Mouse (Mus musculus) midbrain, embryonic 12.5 days (tissue): ENCODE measurements around the gene Grid1. TPM values are rescaled to one million over a fixed set of nuclear protein-coding genes. Genes with fewer than 3 reads are reported as not detected.
A peak's percentile ranks its signal among the peaks of the same experiment; 100 is the strongest.

ENCODE experiments used
- ATAC-seq: fragments of 200-750 bp; cut with Nextera tagmentation; 2 replicates; pipeline ENCODE4 v1.8.0; 2017; ENCODE audit warnings: low read depth, moderate TSS enrichment, moderate library complexity; ENCODE audit not compliant: low FRiP score
- H3K27ac ChIP-seq: fragments of 300-500 bp; sonication (generic); replicated peaks from 2 replicates; pipeline ENCODE4 v1.5.1; 2016; ENCODE audit warnings: mild to moderate bottlenecking
- H3K27me3 ChIP-seq: fragments of 300-500 bp; sonication (generic); 2 replicates; pipeline ENCODE4 v1.6.1; 2016; ENCODE audit warnings: mild to moderate bottlenecking
- H3K36me3 ChIP-seq: fragments of 300-500 bp; sonication (generic); 2 replicates; pipeline ENCODE4 v1.6.1; 2016
- H3K4me1 ChIP-seq: fragments of 300-500 bp; sonication (generic); 2 replicates; pipeline ENCODE4 v1.6.1; 2016
- H3K4me2 ChIP-seq: fragments of 300-500 bp; sonication (generic); replicated peaks from 2 replicates; pipeline ENCODE4 v1.6.1; 2016; ENCODE audit warnings: mild to moderate bottlenecking, moderate library complexity
- H3K4me3 ChIP-seq: fragments of 300-500 bp; sonication (generic); 2 replicates; pipeline ENCODE4 v1.5.1; 2016; ENCODE audit warnings: mild to moderate bottlenecking
- H3K9ac ChIP-seq: fragments of 300-500 bp; sonication (generic); replicated peaks from 2 replicates; pipeline ENCODE4 v1.6.1; 2016; ENCODE audit warnings: mild to moderate bottlenecking, moderate library complexity
- H3K9me3 ChIP-seq: fragments of 300-500 bp; sonication (generic); 2 replicates; pipeline ENCODE4 v1.6.1; 2016; ENCODE audit warnings: mild to moderate bottlenecking
- whole genome bisulfite sequencing: fragments of 180-500 bp; shearing (Covaris S2); methylation state at CpG from one replicate; pipeline ENCODE4 v1.1.7; 2016; 5-methylcytosine and 5-hydroxymethylcytosine counted together
- polyA plus RNA-seq: library from polyadenylated mRNA; unstranded; fragments of >200 nt; fragmentation: Nextera tagmentation; extraction: Ambion mirVana; gene quantifications from 2 replicates; pipeline ENCODE4 v1.2.1, GENCODE M21; 2016

Grid1 gene
- polyA plus RNA-seq, 1 experiment from 2014 or later: 1.3 TPM

GRCm38 (mm10) chr14:35139824-35140223 is 319.9 kb downstream of the Grid1 start:
- no peaks in the 10 kb centered on the region for H3K36me3 ChIP-seq
- H3K4me2 ChIP-seq: no peak overlapping the region
- whole genome bisulfite sequencing: 70% methylated on average over 7 of the region's 7 CpGs
- no peak for ATAC-seq
- H3K4me3 ChIP-seq: no peak overlapping the region
- no peak overlapping the region for H3K27ac ChIP-seq
- H3K9ac ChIP-seq: no peak overlapping the region
- no peaks in the 10 kb centered on the region for H3K4me1 ChIP-seq
- H3K9me3 ChIP-seq: no peaks in the 10 kb centered on the region
- H3K27me3 ChIP-seq: no peaks in the 10 kb centered on the region

- Histone ChIP-seq H3K4me3 (no peak overlapping the region), H3K27me3 (no peaks in the 10 kb centered on the region), H3K9ac (no peak overlapping the region), H3K4me1 (no peaks in the 10 kb centered on the region), H3K36me3 (no peaks in the 10 kb centered on the region), H3K4me2 (no peak overlapping the region), H3K9me3 (no peaks in the 10 kb centered on the region), H3K27ac (no peak overlapping the region)
- no peak for ATAC-seq
- WGBS: 87% methylated on average over 3 of the region's 3 CpGs
Measured at GRCm38 (mm10) chr14:35152450-35152849, 332.5 kb downstream of the Grid1 start.

GRCm38 (mm10) chr14:35153701-35154277 is 333.9 kb downstream of the Grid1 start:
- Histone ChIP-seq H3K27me3 (no peaks in the 10 kb centered on the region), H3K9ac (no peak overlapping the region), H3K36me3 (no peaks in the 10 kb centered on the region), H3K9me3 (no peaks in the 10 kb centered on the region), H3K4me3 (no peak overlapping the region), H3K27ac (no peak overlapping the region), H3K4me1 (no peaks in the 10 kb centered on the region), H3K4me2 (no peak overlapping the region)
- ATAC-seq: no peak
- 75% methylated on average over 3 of the region's 3 CpGs for WGBS

GRCm38 (mm10) chr14:35154364-35154763 is 334.5 kb downstream of the Grid1 start:
- H3K27ac ChIP-seq: no peak overlapping the region
- no peak overlapping the region for H3K4me3 ChIP-seq
- no peak overlapping the region for H3K9ac ChIP-seq
- no peaks in the 10 kb centered on the region for H3K9me3 ChIP-seq
- no peak overlapping the region for H3K4me2 ChIP-seq
- no peaks in the 10 kb centered on the region for H3K27me3 ChIP-seq
- H3K4me1 ChIP-seq: no peaks in the 10 kb centered on the region
- no peaks in the 10 kb centered on the region for H3K36me3 ChIP-seq
- ATAC-seq: no peak
- 67% methylated on average over 3 of the region's 3 CpGs for WGBS

- no peaks in the 10 kb centered on the region for H3K9me3 ChIP-seq
- H3K36me3 ChIP-seq: no peaks in the 10 kb centered on the region
- 80% methylated on average over 7 of the region's 7 CpGs for WGBS
- H3K4me1 ChIP-seq: no peaks in the 10 kb centered on the region
- no peak overlapping the region for H3K4me2 ChIP-seq
- no peak overlapping the region for H3K4me3 ChIP-seq
- H3K27ac ChIP-seq: no peak overlapping the region
- H3K27me3 ChIP-seq: no peaks in the 10 kb centered on the region
- no peak overlapping the region for H3K9ac ChIP-seq
- ATAC-seq: peak; percentile 44
Measured at GRCm38 (mm10) chr14:35157069-35157655, 337.3 kb downstream of the Grid1 start.

- Histone ChIP-seq H3K27me3 (no peaks in the 10 kb centered on the region), H3K36me3 (no peaks in the 10 kb centered on the region), H3K4me3 (no peak overlapping the region), H3K4me1 (no peaks in the 10 kb centered on the region), H3K27ac (no peak overlapping the region), H3K4me2 (no peak overlapping the region), H3K9ac (no peak overlapping the region), H3K9me3 (no peaks in the 10 kb centered on the region)
- no peak for ATAC-seq
- 86% methylated on average over 2 of the region's 2 CpGs for WGBS
Measured at GRCm38 (mm10) chr14:35159296-35159695, 339.4 kb downstream of the Grid1 start.

GRCm38 (mm10) chr14:35167451-35167850 is 347.5 kb downstream of the Grid1 start:
- Histone ChIP-seq H3K9ac (no peak overlapping the region), H3K4me3 (no peak overlapping the region), H3K27ac (no peak overlapping the region), H3K4me2 (no peak overlapping the region), H3K4me1 (no peaks in the 10 kb centered on the region), H3K27me3 (no peaks in the 10 kb centered on the region), H3K36me3 (no peaks in the 10 kb centered on the region), H3K9me3 (no peaks in the 10 kb centered on the region)
- WGBS: 78% methylated on average over 2 of the region's 2 CpGs
- no peak for ATAC-seq

GRCm38 (mm10) chr14:35173861-35174260 is 354.0 kb downstream of the Grid1 start:
- H3K4me3 ChIP-seq: no peak overlapping the region
- no peak overlapping the region for H3K27ac ChIP-seq
- no peak overlapping the region for H3K4me2 ChIP-seq
- WGBS: 80% methylated on average over 1 of the region's 1 CpGs
- no peaks in the 10 kb centered on the region; the same call in 1 of the 2 replicates for H3K27me3 ChIP-seq
- no peaks in the 10 kb centered on the region for H3K36me3 ChIP-seq
- H3K9ac ChIP-seq: no peak overlapping the region
- no peaks in the 10 kb centered on the region for H3K4me1 ChIP-seq
- H3K9me3 ChIP-seq: no peaks in the 10 kb centered on the region
- ATAC-seq: no peak

GRCm38 (mm10) chr14:35176021-35176420 is 356.1 kb downstream of the Grid1 start:
- Histone ChIP-seq H3K36me3 (no peaks in the 10 kb centered on the region), H3K4me1 (no peaks in the 10 kb centered on the region), H3K9ac (no peak overlapping the region), H3K27me3 (no peaks in the 10 kb centered on the region; the same call in 1 of the 2 replicates), H3K27ac (no peak overlapping the region), H3K4me2 (no peak overlapping the region), H3K4me3 (no peak overlapping the region), H3K9me3 (no peaks in the 10 kb centered on the region)
- 89% methylated on average over 3 of the region's 3 CpGs for WGBS
- ATAC-seq: no peak

GRCm38 (mm10) chr14:35179076-35179475 is 359.2 kb downstream of the Grid1 start:
- H3K4me3 ChIP-seq: no peak overlapping the region
- H3K4me2 ChIP-seq: no peak overlapping the region
- H3K9me3 ChIP-seq: no peaks in the 10 kb centered on the region
- H3K36me3 ChIP-seq: no peaks in the 10 kb centered on the region
- no peaks in the 10 kb centered on the region for H3K27me3 ChIP-seq
- ATAC-seq: no peak
- no peaks in the 10 kb centered on the region for H3K4me1 ChIP-seq
- no peak overlapping the region for H3K27ac ChIP-seq
- H3K9ac ChIP-seq: no peak overlapping the region

GRCm38 (mm10) chr14:35185399-35185798 is 365.5 kb downstream of the Grid1 start:
- H3K27me3 ChIP-seq: no peaks in the 10 kb centered on the region
- no peak for ATAC-seq
- 73% methylated on average over 1 of the region's 1 CpGs for WGBS
- no peaks in the 10 kb centered on the region for H3K36me3 ChIP-seq
- H3K4me1 ChIP-seq: no peaks in the 10 kb centered on the region
- H3K4me2 ChIP-seq: no peak overlapping the region
- no peak overlapping the region for H3K9ac ChIP-seq
- no peak overlapping the region for H3K27ac ChIP-seq
- no peak overlapping the region for H3K4me3 ChIP-seq
- H3K9me3 ChIP-seq: no peaks in the 10 kb centered on the region

GRCm38 (mm10) chr14:35192256-35192655 is 372.3 kb downstream of the Grid1 start:
- WGBS: 88% methylated on average over 6 of the region's 6 CpGs
- H3K9ac ChIP-seq: no peak overlapping the region
- H3K27ac ChIP-seq: no peak overlapping the region
- 0 out of 2 replicates have a peak, but pooled peaks cover 2% of the 10 kb centered on the region for H3K4me1 ChIP-seq
- no peaks in the 10 kb centered on the region for H3K9me3 ChIP-seq
- ATAC-seq: no peak
- no peaks in the 10 kb centered on the region for H3K27me3 ChIP-seq
- no peak overlapping the region for H3K4me2 ChIP-seq
- H3K4me3 ChIP-seq: no peak overlapping the region
- no peaks in the 10 kb centered on the region for H3K36me3 ChIP-seq

- Histone ChIP-seq H3K27me3 (no peaks in the 10 kb centered on the region), H3K9ac (no peak overlapping the region), H3K27ac (no peak overlapping the region), H3K4me2 (no peak overlapping the region), H3K4me3 (no peak overlapping the region), H3K4me1 (no peaks in the 10 kb centered on the region), H3K9me3 (no peaks in the 10 kb centered on the region), H3K36me3 (no peaks in the 10 kb centered on the region)
- ATAC-seq: no peak
- 88% methylated on average over 3 of the region's 3 CpGs for WGBS
Measured at GRCm38 (mm10) chr14:35197371-35197770, 377.5 kb downstream of the Grid1 start.
